Mouse (Mus musculus): ENCODE data around the gene Lipt2. TPM values are rescaled to one million over a fixed set of nuclear protein-coding genes. Genes with fewer than 3 reads are reported as not detected.

The Lipt2 gene
- polyA plus RNA-seq (2011; ENCODE audit: insufficient read length, low read depth, missing spikeins) = 4.2 and 4.7 TPM in 2 replicates

- H3K4me3 ChIP-seq (ENCODE audit: insufficient read depth, low read length) = peak within 1 kb of the TSS; percentile 51
- H3K27ac ChIP-seq (ENCODE audit: insufficient read depth, low read length) = peak within 1 kb of the TSS; percentile 58
- TF ChIP-seq POLR2A (IDR thresholded peaks at IDR 0.05; ENCODE audit: low read depth, low read length) = peak; percentile 83
- TF ChIP-seq CTCF (IDR thresholded peaks at IDR 0.05; ENCODE audit: borderline replicate concordance, insufficient read depth, low read length) = no peak
These were observed at the start of gene Lipt2 for GRCm38 (mm10) chr7:100159105-100159841. Gene Lipt2, plus strand, starts transcription at chr7:100159277.

GRCm38 (mm10) chr7:100111506-100111905 is 47.6 kb upstream of the Lipt2 start:
- Histone ChIP-seq H3K4me3 (ENCODE audit: insufficient read depth, low read length) (no peak overlapping the region), H3K4me1 (ENCODE audit: control insufficient read depth, insufficient read depth, low read length) (no peaks in the 10 kb centered on the region), H3K27ac (ENCODE audit: insufficient read depth, low read length) (no peak overlapping the region)
- no peak for TF ChIP-seq POLR2A (IDR thresholded peaks at IDR 0.05; ENCODE audit: low read depth, low read length)
- TF ChIP-seq CTCF (IDR thresholded peaks at IDR 0.05; ENCODE audit: borderline replicate concordance, insufficient read depth, low read length) = no peak

More at GRCm38 (mm10) chr7:100159105-100159841, at the start of gene Lipt2:
- H3K4me1 ChIP-seq (ENCODE audit: control insufficient read depth, insufficient read depth, low read length) = no peaks in the 10 kb centered on the region; the same call in 1 of the 2 replicates

GRCm38 (mm10) chr7:100113821-100114220 is 45.3 kb upstream of the Lipt2 start:
- Histone ChIP-seq H3K27ac (ENCODE audit: insufficient read depth, low read length) (no peak overlapping the region), H3K4me1 (ENCODE audit: control insufficient read depth, insufficient read depth, low read length) (no peaks in the 10 kb centered on the region), H3K4me3 (ENCODE audit: insufficient read depth, low read length) (no peak overlapping the region)
- TF ChIP-seq CTCF (IDR thresholded peaks at IDR 0.05; ENCODE audit: borderline replicate concordance, insufficient read depth, low read length) = no peak
- TF ChIP-seq POLR2A (IDR thresholded peaks at IDR 0.05; ENCODE audit: low read depth, low read length) = no peak

DNA sequence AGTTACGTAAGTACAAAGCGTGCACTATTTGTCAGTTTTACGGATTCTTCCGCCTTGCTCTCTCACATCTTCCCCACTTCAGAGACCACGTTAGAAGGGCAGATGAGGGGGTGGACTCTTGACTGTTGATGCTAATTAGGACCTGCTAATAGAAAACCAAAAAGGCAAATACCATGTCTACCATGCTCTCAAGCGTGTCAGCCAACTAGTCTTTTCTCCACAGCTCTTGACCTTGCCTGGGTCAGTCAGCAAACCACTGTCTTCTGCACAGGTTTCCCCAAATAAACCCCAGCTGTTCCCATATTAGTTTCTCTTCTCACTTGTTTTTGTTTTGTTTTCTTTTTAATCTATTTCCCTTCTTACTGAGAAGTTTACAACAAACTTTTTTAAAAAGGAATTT is 44.8 kb upstream of the Lipt2 start:
- Histone ChIP-seq H3K4me3 (ENCODE audit: insufficient read depth, low read length) (no peak overlapping the region), H3K4me1 (ENCODE audit: control insufficient read depth, insufficient read depth, low read length) (no peaks in the 10 kb centered on the region), H3K27ac (ENCODE audit: insufficient read depth, low read length) (no peak overlapping the region)
- TF ChIP-seq CTCF (IDR thresholded peaks at IDR 0.05; ENCODE audit: borderline replicate concordance, insufficient read depth, low read length) (no peak), POLR2A (IDR thresholded peaks at IDR 0.05; ENCODE audit: low read depth, low read length) (no peak)

GRCm38 (mm10) chr7:100120791-100121261 is 38.3 kb upstream of the Lipt2 start:
- TF ChIP-seq CTCF (IDR thresholded peaks at IDR 0.05; ENCODE audit: borderline replicate concordance, insufficient read depth, low read length) (no peak), POLR2A (IDR thresholded peaks at IDR 0.05; ENCODE audit: low read depth, low read length) (no peak)
- Histone ChIP-seq H3K4me1 (ENCODE audit: control insufficient read depth, insufficient read depth, low read length) (no peaks in the 10 kb centered on the region), H3K27ac (ENCODE audit: insufficient read depth, low read length) (peak overlapping the region; percentile 6; the same call in 1 of the 2 replicates), H3K4me3 (ENCODE audit: insufficient read depth, low read length) (peak overlapping the region; percentile 62)

GRCm38 (mm10) chr7:100121376-100121789 is 37.7 kb upstream of the Lipt2 start, which contains the start of gene Pold3:
Gene Pold3, minus strand, starts transcription at chr7:100121565.
- TF ChIP-seq POLR2A (IDR thresholded peaks at IDR 0.05; ENCODE audit: low read depth, low read length) (peak; percentile 87), CTCF (IDR thresholded peaks at IDR 0.05; ENCODE audit: borderline replicate concordance, insufficient read depth, low read length) (no peak)
- H3K4me1 ChIP-seq (ENCODE audit: control insufficient read depth, insufficient read depth, low read length) = no peaks in the 10 kb centered on the region
- H3K4me3 ChIP-seq (ENCODE audit: insufficient read depth, low read length) = peak within 1 kb of the TSS; percentile 62
- peak within 1 kb of the TSS; percentile 6; the same call in 1 of the 2 replicates for H3K27ac ChIP-seq (ENCODE audit: insufficient read depth, low read length)

DNA sequence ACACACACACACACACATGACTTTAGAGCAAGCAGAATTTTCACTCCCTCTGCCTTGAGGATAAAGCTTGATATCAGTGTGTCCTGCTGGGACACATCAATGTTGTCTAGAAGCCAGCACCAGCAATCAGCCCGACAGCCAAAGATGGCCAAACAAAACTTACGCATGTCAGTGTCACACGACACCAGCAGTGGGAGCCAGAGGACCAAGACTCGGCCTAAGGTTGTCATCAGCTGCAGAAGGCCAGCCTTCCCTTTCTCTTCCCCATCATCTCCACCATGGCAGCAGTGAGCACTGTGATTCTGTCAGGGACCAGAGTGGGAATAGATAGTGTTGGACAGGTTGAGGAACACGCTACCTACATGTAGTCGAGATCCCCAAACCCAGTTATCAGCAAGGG is 35.6 kb upstream of the Lipt2 start:
- TF ChIP-seq POLR2A (IDR thresholded peaks at IDR 0.05; ENCODE audit: low read depth, low read length) = no peak
- peak; percentile 61; the same call in 1 of the 2 replicates for TF ChIP-seq CTCF (IDR thresholded peaks at IDR 0.05; ENCODE audit: borderline replicate concordance, insufficient read depth, low read length)
- Histone ChIP-seq H3K4me1 (ENCODE audit: control insufficient read depth, insufficient read depth, low read length) (no peaks in the 10 kb centered on the region), H3K4me3 (ENCODE audit: insufficient read depth, low read length) (no peak overlapping the region), H3K27ac (ENCODE audit: insufficient read depth, low read length) (no peak overlapping the region)

- Histone ChIP-seq H3K4me3 (ENCODE audit: insufficient read depth, low read length) (no peak overlapping the region), H3K27ac (ENCODE audit: insufficient read depth, low read length) (no peak overlapping the region), H3K4me1 (ENCODE audit: control insufficient read depth, insufficient read depth, low read length) (no peaks in the 10 kb centered on the region)
- TF ChIP-seq POLR2A (IDR thresholded peaks at IDR 0.05; ENCODE audit: low read depth, low read length) = no peak
- peak; percentile 23; the same call in 1 of the 2 replicates for TF ChIP-seq CTCF (IDR thresholded peaks at IDR 0.05; ENCODE audit: borderline replicate concordance, insufficient read depth, low read length)
These were observed 34.9 kb upstream of the Lipt2 start for GRCm38 (mm10) chr7:100124211-100124610.

GRCm38 (mm10) chr7:100125166-100125565 is 33.9 kb upstream of the Lipt2 start:
- H3K4me1 ChIP-seq (ENCODE audit: control insufficient read depth, insufficient read depth, low read length) = no peaks in the 10 kb centered on the region
- TF ChIP-seq CTCF (IDR thresholded peaks at IDR 0.05; ENCODE audit: borderline replicate concordance, insufficient read depth, low read length) (no peak), POLR2A (IDR thresholded peaks at IDR 0.05; ENCODE audit: low read depth, low read length) (no peak)
- H3K4me3 ChIP-seq (ENCODE audit: insufficient read depth, low read length) = no peak overlapping the region
- no peak overlapping the region for H3K27ac ChIP-seq (ENCODE audit: insufficient read depth, low read length)

DNA sequence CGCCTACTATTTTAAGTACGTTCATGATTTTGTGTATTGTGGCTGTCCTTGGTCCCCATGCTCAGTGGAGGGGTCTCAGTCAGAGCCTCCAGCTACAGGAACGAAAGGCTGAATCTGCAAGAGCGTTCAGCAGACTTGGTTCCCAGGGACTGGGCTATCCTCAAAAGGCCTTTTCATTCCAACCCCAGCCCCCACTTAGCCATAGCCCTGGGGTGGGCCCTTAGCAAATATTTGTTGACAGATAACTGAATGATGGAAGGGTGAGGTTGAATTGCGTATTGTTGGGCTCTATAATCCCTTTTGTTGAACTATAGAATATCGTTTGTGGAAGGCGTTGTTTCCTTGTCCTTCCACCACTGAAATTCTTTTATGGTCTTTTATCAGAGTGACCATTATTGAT is 32.6 kb upstream of the Lipt2 start:
- no peak overlapping the region for H3K4me3 ChIP-seq (ENCODE audit: insufficient read depth, low read length)
- no peak overlapping the region for H3K27ac ChIP-seq (ENCODE audit: insufficient read depth, low read length)
- no peaks in the 10 kb centered on the region for H3K4me1 ChIP-seq (ENCODE audit: control insufficient read depth, insufficient read depth, low read length)
- TF ChIP-seq CTCF (IDR thresholded peaks at IDR 0.05; ENCODE audit: borderline replicate concordance, insufficient read depth, low read length) (no peak), POLR2A (IDR thresholded peaks at IDR 0.05; ENCODE audit: low read depth, low read length) (no peak)
